Mouse (Mus musculus): ENCODE results near the gene Pim3. TPM values are rescaled to one million over a fixed set of nuclear protein-coding genes. Genes with fewer than 3 reads are reported as not detected.

Gene Pim3
- polyA plus RNA-seq, 1 experiment from 2014 or later = 48.6 TPM

DNA sequence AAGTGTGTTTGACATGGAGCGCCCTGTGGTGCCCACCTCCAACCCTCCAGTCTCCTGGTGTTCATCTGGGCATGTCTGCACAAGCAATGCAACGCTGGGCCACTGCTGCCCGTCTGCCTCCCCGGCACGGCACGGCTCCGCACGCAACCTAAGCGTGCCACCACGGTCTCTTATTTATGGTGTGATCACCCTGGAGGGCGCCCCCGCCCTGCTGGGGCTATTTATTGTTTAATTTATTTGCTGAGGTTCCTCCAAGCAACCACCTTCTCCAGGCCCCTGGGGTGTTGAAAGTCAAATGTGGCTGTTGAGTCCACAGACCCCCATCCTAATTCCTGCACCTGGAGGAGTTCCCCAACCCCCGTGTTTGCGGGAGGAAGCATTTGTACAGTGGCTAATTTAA is 3.1 kb downstream of the Pim3 start:
- Histone ChIP-seq H3K36me3 (ENCODE audit: insufficient read depth) (peaks cover 32% of the 10 kb centered on the region), H3K27ac (ENCODE audit: low read depth) (no peak overlapping the region), H3K27me3 (ENCODE audit: insufficient read depth, low read length) (no peaks in the 10 kb centered on the region), H3K4me3 (ENCODE audit: low read depth, low read length) (peak overlapping the region; percentile 87), H3K4me1 (ENCODE audit: insufficient read depth) (peaks cover 35% of the 10 kb centered on the region), H3K9ac (0 out of 2 replicates have a peak overlapping the region, but pooled peaks have one; percentile 83), H3K9me3 (ENCODE audit: low read depth, low read length) (no peaks in the 10 kb centered on the region), H3K4me2 (peak overlapping the region; percentile 92)
- no peak for TF ChIP-seq CTCF (IDR thresholded peaks at IDR 0.05; ENCODE audit: low read depth)
- WGBS = 88% methylated on average over 14 of the region's 14 CpGs
- ATAC-seq (ENCODE audit: insufficient read depth) (no peak), DNase-seq (no peak)

DNA sequence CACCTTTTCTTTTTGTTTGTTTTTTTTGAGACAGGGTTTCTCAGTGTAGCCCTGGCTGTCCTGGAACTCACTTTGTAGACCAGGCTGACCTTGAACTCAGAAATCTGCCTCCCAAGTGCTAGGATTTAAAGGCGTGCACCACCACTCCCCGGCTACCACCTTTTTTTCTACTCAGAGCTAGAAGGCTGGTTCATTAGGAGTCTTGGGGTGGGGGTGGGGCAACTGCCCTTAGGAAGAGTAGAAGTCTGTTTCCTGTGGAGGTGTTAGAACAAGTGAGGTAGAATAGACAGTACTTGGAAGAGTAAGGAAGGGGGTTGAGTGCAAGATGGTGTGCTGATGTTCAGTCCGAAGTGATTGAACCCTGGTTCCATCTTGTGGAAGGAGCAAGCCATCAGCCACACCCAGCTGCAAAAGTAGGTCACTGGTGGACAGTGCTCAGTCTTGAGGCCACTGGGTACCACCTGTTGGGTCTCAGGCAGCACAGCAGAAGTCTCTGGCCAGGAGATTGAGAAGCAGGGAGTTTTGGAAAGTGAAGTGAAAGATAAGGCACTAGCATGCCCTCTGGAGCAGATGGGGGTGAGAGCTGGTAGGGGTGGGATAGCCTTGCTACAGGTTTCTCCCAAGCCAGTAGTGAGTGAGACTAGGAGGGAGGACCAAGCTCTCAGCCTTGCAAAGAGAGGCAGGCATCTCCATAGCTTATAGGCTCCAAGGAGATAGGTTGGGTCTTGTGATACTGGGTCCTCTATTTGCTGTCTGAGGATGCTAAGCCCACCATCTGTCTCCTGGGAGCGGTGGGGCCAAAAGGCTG is 4.1 kb downstream of the Pim3 start:
- Histone ChIP-seq H3K36me3 (ENCODE audit: insufficient read depth) (peaks cover 32% of the 10 kb centered on the region), H3K9me3 (ENCODE audit: low read depth, low read length) (no peaks in the 10 kb centered on the region), H3K27me3 (ENCODE audit: insufficient read depth, low read length) (no peaks in the 10 kb centered on the region), H3K27ac (ENCODE audit: low read depth) (no peak overlapping the region), H3K4me1 (ENCODE audit: insufficient read depth) (peaks cover 34% of the 10 kb centered on the region), H3K4me3 (ENCODE audit: low read depth, low read length) (no peak overlapping the region), H3K9ac (no peak overlapping the region), H3K4me2 (no peak overlapping the region)
- TF ChIP-seq CTCF (IDR thresholded peaks at IDR 0.05; ENCODE audit: low read depth) = no peak
- ATAC-seq (ENCODE audit: insufficient read depth) (no peak), DNase-seq (no peak)
- WGBS = 61% methylated on average over 4 of the region's 4 CpGs

DNA sequence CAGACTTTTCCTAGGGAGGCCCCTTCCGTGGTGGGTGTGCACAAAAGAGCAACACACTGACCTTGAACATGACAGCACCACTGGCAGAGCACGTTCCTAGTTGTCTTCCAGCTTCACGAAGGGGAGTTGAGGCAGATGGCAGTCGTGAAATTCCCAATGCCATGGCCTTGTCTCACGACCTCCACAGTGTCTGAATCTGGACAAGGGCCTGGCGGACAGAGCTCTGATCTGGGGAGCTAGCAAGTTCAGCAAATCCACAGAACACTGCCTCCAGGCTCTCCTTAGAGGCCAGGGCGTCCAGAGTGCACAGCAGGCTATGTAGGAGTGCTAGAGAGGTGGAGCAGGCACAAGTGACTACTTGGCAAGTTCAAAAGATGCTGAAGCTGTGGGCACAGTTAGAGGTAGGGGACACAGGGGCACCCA is 5.0 kb downstream of the Pim3 start:
- Histone ChIP-seq H3K4me2 (0 out of 2 replicates have a peak overlapping the region, but pooled peaks have one; percentile 13), H3K27ac (ENCODE audit: low read depth) (peak overlapping the region; percentile 77; the same call in 1 of the 2 replicates), H3K4me3 (ENCODE audit: low read depth, low read length) (no peak overlapping the region), H3K9ac (no peak overlapping the region), H3K4me1 (ENCODE audit: insufficient read depth) (peaks cover 28% of the 10 kb centered on the region), H3K36me3 (ENCODE audit: insufficient read depth) (peaks cover 32% of the 10 kb centered on the region), H3K27me3 (ENCODE audit: insufficient read depth, low read length) (no peaks in the 10 kb centered on the region), H3K9me3 (ENCODE audit: low read depth, low read length) (no peaks in the 10 kb centered on the region)
- 37% methylated on average over 7 of the region's 7 CpGs for WGBS
- DNase-seq = no peak
- ATAC-seq (ENCODE audit: insufficient read depth) = no peak
- TF ChIP-seq CTCF (IDR thresholded peaks at IDR 0.05; ENCODE audit: low read depth) = no peak

DNA sequence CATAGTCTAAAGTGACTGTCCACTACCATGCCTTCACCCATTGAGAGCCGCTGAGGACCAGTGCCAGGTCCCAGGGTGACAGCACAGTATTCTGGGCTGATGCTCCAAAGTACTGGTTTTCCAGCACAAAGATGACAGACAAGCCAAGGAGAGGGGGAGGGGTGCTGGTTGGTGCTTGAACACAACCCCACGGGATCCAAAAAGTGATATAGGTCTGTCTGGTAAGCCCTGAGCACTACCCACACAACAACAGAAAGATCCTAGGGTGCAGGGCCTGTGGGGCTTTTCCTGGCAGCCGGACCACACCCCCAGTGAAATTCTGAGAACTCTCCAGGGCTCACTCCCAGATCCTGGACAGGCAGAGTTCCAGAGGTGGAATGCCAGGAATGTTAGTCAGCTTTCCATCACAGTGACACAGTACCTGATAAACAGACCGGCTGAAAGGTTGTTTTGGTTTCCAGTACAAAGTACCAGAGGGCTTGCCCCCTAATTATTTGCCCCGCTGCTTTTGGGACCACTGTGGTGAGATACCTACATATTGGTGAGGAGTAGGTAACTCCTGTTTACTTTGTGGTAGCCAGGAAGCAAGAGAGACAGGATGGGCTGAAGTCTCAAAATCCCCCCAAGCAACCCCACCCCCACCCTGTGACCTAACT is 5.5 kb downstream of the Pim3 start:
- WGBS = 15% methylated on average over 5 of the region's 5 CpGs
- no peak overlapping the region for H3K9ac ChIP-seq

DNA sequence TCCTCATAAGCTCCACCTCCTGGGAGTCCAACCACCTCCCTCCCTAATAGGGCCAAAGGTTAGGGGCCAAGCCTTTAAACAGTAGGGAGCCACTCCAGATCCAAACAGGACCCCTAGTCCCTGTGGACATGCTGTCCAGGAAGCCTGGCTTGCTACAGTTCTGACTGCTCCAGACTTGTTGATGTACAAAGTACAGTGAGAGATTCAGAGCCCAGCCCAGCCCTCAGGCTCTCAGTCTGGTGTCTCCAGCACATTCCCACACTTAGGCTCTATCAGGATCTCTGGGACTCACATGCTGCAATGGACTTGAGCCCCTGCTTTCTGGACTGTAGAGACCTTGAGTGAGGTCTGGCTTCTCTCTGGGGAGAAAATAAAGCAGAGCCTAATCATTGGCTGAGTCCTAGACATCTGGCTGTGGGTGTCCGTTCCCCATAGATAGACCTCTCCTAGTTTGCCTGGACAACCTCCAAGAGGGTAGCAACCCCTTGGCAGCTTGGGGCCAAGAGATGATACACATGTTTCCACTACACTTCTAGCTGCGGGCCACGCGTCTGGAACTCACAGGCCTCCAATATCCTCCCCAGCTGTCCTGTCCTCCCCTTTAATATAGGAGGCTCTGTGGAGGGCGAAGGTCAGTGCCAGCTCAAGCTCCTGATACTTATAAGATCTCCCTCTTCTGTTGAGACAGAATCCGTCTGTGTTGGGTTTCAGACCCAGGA is 6.2 kb downstream of the Pim3 start:
- Histone ChIP-seq H3K27ac (ENCODE audit: low read depth) (peak overlapping the region; percentile 77), H3K4me2 (0 out of 2 replicates have a peak overlapping the region, but pooled peaks have one; percentile 12), H3K9ac (no peak overlapping the region), H3K27me3 (ENCODE audit: insufficient read depth, low read length) (no peaks in the 10 kb centered on the region), H3K9me3 (ENCODE audit: low read depth, low read length) (no peaks in the 10 kb centered on the region), H3K4me3 (ENCODE audit: low read depth, low read length) (no peak overlapping the region), H3K36me3 (ENCODE audit: insufficient read depth) (peaks cover 32% of the 10 kb centered on the region), H3K4me1 (ENCODE audit: insufficient read depth) (peaks cover 28% of the 10 kb centered on the region)
- WGBS = 84% methylated on average over 6 of the region's 6 CpGs
- ATAC-seq (ENCODE audit: insufficient read depth) = no peak
- TF ChIP-seq CTCF (IDR thresholded peaks at IDR 0.05; ENCODE audit: low read depth) = no peak
- peak; percentile 33 for DNase-seq

More for the DNA sequence above, 5.5 kb downstream of the Pim3 start:
- no peak for TF ChIP-seq CTCF (IDR thresholded peaks at IDR 0.05; ENCODE audit: low read depth)
- Histone ChIP-seq H3K4me3 (ENCODE audit: low read depth, low read length) (no peak overlapping the region), H3K36me3 (ENCODE audit: insufficient read depth) (peaks cover 32% of the 10 kb centered on the region), H3K4me2 (0 out of 2 replicates have a peak overlapping the region, but pooled peaks have one; percentile 13), H3K9me3 (ENCODE audit: low read depth, low read length) (no peaks in the 10 kb centered on the region), H3K27me3 (ENCODE audit: insufficient read depth, low read length) (no peaks in the 10 kb centered on the region), H3K27ac (ENCODE audit: low read depth) (peak overlapping the region; percentile 77), H3K4me1 (ENCODE audit: insufficient read depth) (peaks cover 28% of the 10 kb centered on the region)
- DNase-seq (peak; percentile 69), ATAC-seq (ENCODE audit: insufficient read depth) (no peak)

DNA sequence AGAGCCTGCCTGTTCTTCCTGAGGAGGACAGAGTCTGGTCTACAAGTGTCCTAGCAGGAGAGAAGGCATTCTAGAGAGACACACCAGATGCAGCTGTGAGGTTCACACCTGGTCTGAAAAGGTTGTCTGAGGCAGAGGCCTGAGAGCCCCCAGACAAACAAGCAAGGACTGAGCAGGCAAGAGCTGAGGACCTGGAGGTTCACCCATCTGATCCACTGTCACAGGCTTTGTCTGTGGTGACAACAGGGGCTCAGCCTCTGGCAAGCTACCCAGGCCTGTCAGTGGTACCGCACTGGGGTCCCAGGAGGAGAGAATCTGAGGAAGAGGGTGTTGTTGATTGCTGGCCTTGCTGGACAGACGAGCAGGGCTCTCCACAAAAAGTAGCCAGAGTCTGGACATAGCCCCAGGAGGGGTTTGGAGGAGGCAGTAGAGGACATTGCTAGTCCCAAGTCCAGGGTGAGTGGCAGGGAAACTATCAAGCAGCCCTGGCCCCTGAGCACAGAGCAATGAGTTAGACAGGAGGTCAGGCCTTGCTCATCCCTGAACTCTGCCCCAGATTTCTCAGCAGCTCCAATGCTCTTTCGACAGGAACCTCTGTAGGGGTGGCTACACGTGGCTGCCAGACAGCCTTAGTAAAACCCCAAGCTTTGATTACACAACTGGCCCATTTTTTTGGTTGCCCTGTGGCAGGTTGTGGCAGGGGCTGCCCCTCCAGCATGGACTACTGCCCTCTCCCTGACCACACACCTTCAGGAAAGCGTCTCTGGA is 8.6 kb downstream of the Pim3 start:
- no peak overlapping the region for H3K4me2 ChIP-seq
- peaks cover 13% of the 10 kb centered on the region for H3K4me1 ChIP-seq (ENCODE audit: insufficient read depth)
- ATAC-seq (ENCODE audit: insufficient read depth) (no peak), DNase-seq (no peak)
- no peaks in the 10 kb centered on the region for H3K27me3 ChIP-seq (ENCODE audit: insufficient read depth, low read length)
- H3K9me3 ChIP-seq (ENCODE audit: low read depth, low read length) = no peaks in the 10 kb centered on the region
- no peak overlapping the region for H3K4me3 ChIP-seq (ENCODE audit: low read depth, low read length)
- peaks cover 16% of the 10 kb centered on the region for H3K36me3 ChIP-seq (ENCODE audit: insufficient read depth)
- no peak for TF ChIP-seq CTCF (IDR thresholded peaks at IDR 0.05; ENCODE audit: low read depth)
- H3K9ac ChIP-seq = no peak overlapping the region
- H3K27ac ChIP-seq (ENCODE audit: low read depth) = no peak overlapping the region
- 63% methylated on average over 5 of the region's 5 CpGs for WGBS
